Mouse (Mus musculus): ENCODE data around the gene Stradb. TPM values are rescaled to one million over a fixed set of nuclear protein-coding genes. Genes with fewer than 3 reads are reported as not detected.

Stradb gene
- polyA plus RNA-seq, 1 experiment from 2014 or later: 24.1 TPM

GRCm38 (mm10) chr1:59021556-59021955 lies 48.2 kb downstream of the Stradb start:
- Histone ChIP-seq H3K9ac (no peak overlapping the region), H3K27ac (no peak overlapping the region), H3K27me3 (no peaks in the 10 kb centered on the region), H3K9me3 (replicated peaks) (no peaks in the 10 kb centered on the region), H3K4me3 (no peak overlapping the region), H3K36me3 (no peaks in the 10 kb centered on the region), H3K4me1 (replicated peaks) (no peaks in the 10 kb centered on the region), H3K4me2 (no peak overlapping the region)
- no peak for ATAC-seq (replicated peaks; ENCODE audit: insufficient number of reproducible peaks, insufficient read depth, low FRiP score, low read depth)
- WGBS: 71% methylated on average over 3 of the region's 3 CpGs

GRCm38 (mm10) chr1:59037723-59038122 lies 64.4 kb downstream of the Stradb start:
- Histone ChIP-seq H3K9ac (no peak overlapping the region), H3K27me3 (no peaks in the 10 kb centered on the region), H3K36me3 (no peaks in the 10 kb centered on the region), H3K4me3 (no peak overlapping the region), H3K4me1 (replicated peaks) (no peaks in the 10 kb centered on the region), H3K9me3 (replicated peaks) (no peaks in the 10 kb centered on the region), H3K27ac (no peak overlapping the region), H3K4me2 (no peak overlapping the region)
- ATAC-seq (replicated peaks; ENCODE audit: insufficient number of reproducible peaks, insufficient read depth, low FRiP score, low read depth): no peak
- 75% methylated on average over 5 of the region's 5 CpGs for WGBS

Other genes starting within 250 kb of the Stradb start
- 18.7 and 23.9 TPM in 2 replicates for gene Casp8, start 178.1 kb upstream of the Stradb start, polyA plus RNA-seq (2015; fragmentation: Nextera tagmentation; extraction: Ambion mirVana)
- gene Trak2, start 92 bp upstream of the Stradb start, polyA plus RNA-seq (2015; fragmentation: Nextera tagmentation; extraction: Ambion mirVana): 27.8 and 29.6 TPM in 2 replicates
- not detected in 2 replicates for gene C2cd6, start 121.4 kb downstream of the Stradb start, polyA plus RNA-seq (2015; fragmentation: Nextera tagmentation; extraction: Ambion mirVana)
- 12.5 and 14.5 TPM in 2 replicates for gene Tmem237, start 146.9 kb downstream of the Stradb start, polyA plus RNA-seq (2015; fragmentation: Nextera tagmentation; extraction: Ambion mirVana)
- 0.42 and 0.52 TPM in 2 replicates for gene Mpp4, start 189.9 kb downstream of the Stradb start, polyA plus RNA-seq (2015; fragmentation: Nextera tagmentation; extraction: Ambion mirVana)

Data from heart, embryonic 15.5 days (tissue).